Mouse (Mus musculus) erythroblast, embryonic 14.5 days (primary cell): ENCODE results near the gene Hist1h2ap. TPM values are rescaled to one million over a fixed set of nuclear protein-coding genes. Genes with fewer than 3 reads are reported as not detected.

ENCODE experiments used
- H3K27me3 ChIP-seq: 2 replicates; pipeline ENCODE4 v1.6.1; 2012; ENCODE audit warnings: inconsistent platforms; ENCODE audit not compliant: control insufficient read depth
- H3K36me3 ChIP-seq: 2 replicates; pipeline ENCODE4 v1.6.1; 2012; ENCODE audit warnings: mild to moderate bottlenecking, inconsistent platforms; ENCODE audit not compliant: control insufficient read depth
- H3K4me1 ChIP-seq: 2 replicates; pipeline ENCODE4 v1.6.1; 2012; ENCODE audit warnings: inconsistent platforms; ENCODE audit not compliant: control insufficient read depth
- H3K4me3 ChIP-seq: replicated peaks from 2 replicates; pipeline ENCODE3; 2012; ENCODE audit warnings: moderate library complexity, mild to moderate bottlenecking, inconsistent platforms
- H3K9me3 ChIP-seq: 2 replicates; pipeline ENCODE4 v1.6.1; 2012; ENCODE audit warnings: low read length, inconsistent platforms, mixed read lengths; ENCODE audit not compliant: control insufficient read depth
- GATA1 ChIP-seq: IDR thresholded peaks from 2 replicates; pipeline ENCODE4 v1.6.1; 2012; ENCODE audit warnings: low read length, inconsistent platforms, mixed read lengths
- TAL1 ChIP-seq: IDR thresholded peaks from 3 replicates; pipeline ENCODE4 v1.6.1; 2012; ENCODE audit warnings: low read length, inconsistent platforms, mixed read lengths
- polyA plus RNA-seq: library from polyadenylated mRNA; stranded (reverse); fragments of >175 nt; gene quantifications from 2 replicates; pipeline ENCODE4 v1.2.3, GENCODE M21; 2012

The Hist1h2ap gene
- polyA plus RNA-seq, 1 experiment: 11,620 TPM

DNA sequence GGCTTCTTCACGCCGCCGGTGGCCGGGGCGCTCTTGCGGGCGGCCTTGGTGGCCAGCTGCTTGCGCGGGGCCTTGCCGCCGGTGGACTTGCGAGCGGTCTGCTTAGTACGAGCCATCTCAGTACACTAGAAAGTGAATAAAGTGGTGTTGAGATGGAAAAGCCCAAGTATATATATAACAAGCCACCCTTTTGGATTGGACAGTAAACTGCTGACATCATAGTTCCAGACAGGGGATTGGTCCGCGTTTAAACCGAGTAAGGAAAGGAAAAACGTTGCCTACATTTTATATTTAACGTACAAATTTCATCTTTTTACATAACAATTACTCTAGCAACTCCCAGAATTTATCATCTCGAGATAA lies 50.1 kb downstream of the Hist1h2ap start, which contains the start of gene Hist1h3i:
Hist1h3i (minus strand) TSS at position 116 of the 363 bp plus-strand sequence.
- Histone ChIP-seq H3K4me1 (peaks cover 73% of the 10 kb centered on the region), H3K9me3 (peaks cover 2% of the 10 kb centered on the region; the same call in 1 of the 2 replicates), H3K4me3 (peak within 1 kb of the TSS; percentile 88), H3K27me3 (no peaks in the 10 kb centered on the region), H3K36me3 (peaks cover 8% of the 10 kb centered on the region)
- TF ChIP-seq GATA1 (no peak), TAL1 (no peak)

Other genes starting within 250 kb of the Hist1h2ap start
- gene Olfr1362, start 219.5 kb downstream of the Hist1h2ap start, polyA plus RNA-seq: not detected in 2 replicates
- 0.04 TPM in 1 of 2 replicates, not detected in the other for gene Olfr11, start 191.0 kb downstream of the Hist1h2ap start, polyA plus RNA-seq
- not detected in 2 replicates for gene Olfr1361, start 170.1 kb downstream of the Hist1h2ap start, polyA plus RNA-seq
- not detected in 2 replicates for gene Olfr1360, start 156.1 kb downstream of the Hist1h2ap start, polyA plus RNA-seq
- not detected in 2 replicates for gene Olfr1359, start 135.4 kb downstream of the Hist1h2ap start, polyA plus RNA-seq
- gene Hist1h2bl, start 117.4 kb downstream of the Hist1h2ap start, polyA plus RNA-seq: 2.0 and 7.9 TPM in 2 replicates
- 28.0 and 37.9 TPM in 2 replicates for gene Hist1h2ai, start 117.1 kb downstream of the Hist1h2ap start, polyA plus RNA-seq
- gene Hist1h3h, start 115.8 kb downstream of the Hist1h2ap start, polyA plus RNA-seq: 27.8 and 67.4 TPM in 2 replicates
- gene Hist1h2bm, start 111.5 kb downstream of the Hist1h2ap start, polyA plus RNA-seq: 1.8 and 3.9 TPM in 2 replicates
- 1.3 and 2.7 TPM in 2 replicates for gene Hist1h4j, start 98.4 kb downstream of the Hist1h2ap start, polyA plus RNA-seq
- gene Hist1h4k, start 83.0 kb downstream of the Hist1h2ap start, polyA plus RNA-seq: 23.3 and 64.1 TPM in 2 replicates
- gene Hist1h2ak, start 79.7 kb downstream of the Hist1h2ap start, polyA plus RNA-seq: 57.8 and 123 TPM in 2 replicates
- 2.7 and 5.2 TPM in 2 replicates for gene Hist1h2bn, start 79.4 kb downstream of the Hist1h2ap start, polyA plus RNA-seq
- gene Hist1h1b, start 52.9 kb downstream of the Hist1h2ap start, polyA plus RNA-seq: 2.6 and 5.0 TPM in 2 replicates
- 16.8 and 41.5 TPM in 2 replicates for gene Hist1h3i, start 50.1 kb downstream of the Hist1h2ap start, polyA plus RNA-seq
- 15.8 and 41.3 TPM in 2 replicates for gene Hist1h2an, start 46.3 kb downstream of the Hist1h2ap start, polyA plus RNA-seq
- gene Hist1h2bp, start 46.0 kb downstream of the Hist1h2ap start, polyA plus RNA-seq: 2.2 and 5.1 TPM in 2 replicates
- gene Hist1h2bq, start 23.3 kb downstream of the Hist1h2ap start, polyA plus RNA-seq: 12.6 and 20.2 TPM in 2 replicates
- 4,119 and 4,310 TPM in 2 replicates for gene Hist1h2ao, start 23.0 kb downstream of the Hist1h2ap start, polyA plus RNA-seq
- 26.4 and 43.3 TPM in 2 replicates for gene Hist1h4m, start 21.8 kb downstream of the Hist1h2ap start, polyA plus RNA-seq
- gene Hist1h4n, start 1.3 kb downstream of the Hist1h2ap start, polyA plus RNA-seq: 0.78 and 5.7 TPM in 2 replicates
- 12.4 and 21.9 TPM in 2 replicates for gene Hist1h2br, start 236 bp upstream of the Hist1h2ap start, polyA plus RNA-seq
- not detected in 2 replicates for gene Zfp184, start 111.6 kb upstream of the Hist1h2ap start, polyA plus RNA-seq
- gene Pom121l2, start 147.7 kb upstream of the Hist1h2ap start, polyA plus RNA-seq: not detected in 2 replicates
- gene Prss16, start 176.2 kb upstream of the Hist1h2ap start, polyA plus RNA-seq: not detected in 2 replicates
- gene Hist1h2ah, start 202.1 kb upstream of the Hist1h2ap start, polyA plus RNA-seq: 105 and 181 TPM in 2 replicates
- gene Hist1h2bk, start 202.4 kb upstream of the Hist1h2ap start, polyA plus RNA-seq: 6.1 and 13.9 TPM in 2 replicates
- 24.7 and 42.0 TPM in 2 replicates for gene Hist1h4i, start 207.9 kb upstream of the Hist1h2ap start, polyA plus RNA-seq
- gene Hist1h2ag, start 209.4 kb upstream of the Hist1h2ap start, polyA plus RNA-seq: 9.1 and 21.8 TPM in 2 replicates
- 17.0 and 19.6 TPM in 2 replicates for gene Hist1h2bj, start 209.7 kb upstream of the Hist1h2ap start, polyA plus RNA-seq